Mouse (Mus musculus) limb, embryonic 11.5 days (tissue): ENCODE data around the gene Gm156. TPM values are rescaled to one million over a fixed set of nuclear protein-coding genes. Genes with fewer than 3 reads are reported as not detected.

Source experiments
- ATAC-seq: fragments of 200-750 bp; cut with Nextera tagmentation; 2 replicates; pipeline ENCODE4 v1.8.0; 2017; ENCODE audit warnings: low read depth; ENCODE audit not compliant: insufficient number of reproducible peaks, low FRiP score, low TSS enrichment
- DNase-seq: peaks from one replicate; pipeline ENCODE4 v3.0.0-alpha.2; 2015; ENCODE audit warnings: low spot score
- H3K27ac ChIP-seq: fragments of 300-500 bp; sonication (generic); replicated peaks from 2 replicates; pipeline ENCODE4 v1.5.1; 2014; ENCODE audit warnings: low read depth, mild to moderate bottlenecking, low read length
- H3K27me3 ChIP-seq: fragments of 300-500 bp; sonication (generic); 2 replicates; pipeline ENCODE4 v1.6.1; 2014; ENCODE audit warnings: mild to moderate bottlenecking, low read length, mixed read lengths; ENCODE audit not compliant: control insufficient read depth, insufficient read depth
- H3K36me3 ChIP-seq: fragments of 300-500 bp; sonication (generic); 2 replicates; pipeline ENCODE4 v1.6.1; 2014; ENCODE audit warnings: mild to moderate bottlenecking, low read length, moderate library complexity, mixed read lengths; ENCODE audit not compliant: control insufficient read depth, insufficient read depth
- H3K4me1 ChIP-seq: fragments of 300-500 bp; sonication (generic); 2 replicates; pipeline ENCODE4 v1.6.1; 2014; ENCODE audit warnings: low read length, mixed read lengths; ENCODE audit not compliant: control insufficient read depth, insufficient read depth
- H3K4me2 ChIP-seq: fragments of 300-500 bp; sonication (generic); 2 replicates; pipeline ENCODE4 v1.6.1; 2014; ENCODE audit warnings: low read depth, mild to moderate bottlenecking, moderate library complexity; ENCODE audit not compliant: severe bottlenecking
- H3K4me3 ChIP-seq: fragments of 300-500 bp; sonication (generic); 2 replicates; pipeline ENCODE4 v1.5.1; 2014; ENCODE audit warnings: low read depth, low read length
- H3K9ac ChIP-seq: fragments of 300-500 bp; sonication (generic); 2 replicates; pipeline ENCODE4 v1.6.1; 2014; ENCODE audit warnings: mild to moderate bottlenecking, low read length
- H3K9me3 ChIP-seq: fragments of 300-500 bp; sonication (generic); 2 replicates; pipeline ENCODE4 v1.6.1; 2016; ENCODE audit warnings: low read length; ENCODE audit not compliant: control insufficient read depth
- WGBS: fragments of 180-500 bp; shearing (Covaris S2); extraction: QIAGEN DNeasy Blood & Tissue Kit; methylation state at CpG from one replicate; pipeline ENCODE4 v1.1.7; 2014; 5-methylcytosine and 5-hydroxymethylcytosine counted together
- polyA plus RNA-seq: library from polyadenylated mRNA; unstranded; fragments of >200 nt; fragmentation: Nextera tagmentation; extraction: Ambion mirVana; gene quantifications from 2 replicates; pipeline ENCODE4 v1.2.1, GENCODE M21; 2014

The Gm156 gene
- polyA plus RNA-seq, 1 experiment from 2014 or later, result not detected

GRCm38 (mm10) chr6:129736414-129736813, 47.7 kb downstream of the Gm156 start:
- no peak overlapping the region for H3K4me2 ChIP-seq
- ATAC-seq, result no peak

GRCm38 (mm10) chr6:129727237-129727636, 56.8 kb downstream of the Gm156 start:
- Histone ChIP-seq H3K9ac (no peak overlapping the region), H3K9me3 (no peaks in the 10 kb centered on the region), H3K4me2 (no peak overlapping the region), H3K27me3 (no peaks in the 10 kb centered on the region), H3K36me3 (no peaks in the 10 kb centered on the region), H3K4me3 (no peak overlapping the region), H3K4me1 (no peaks in the 10 kb centered on the region), H3K27ac (no peak overlapping the region)
- ATAC-seq (no peak), DNase-seq (no peak)
- WGBS, result 88% methylated on average over 1 of the region's 1 CpGs

More at GRCm38 (mm10) chr6:129736414-129736813, 47.7 kb downstream of the Gm156 start:
- no peaks in the 10 kb centered on the region for H3K9me3 ChIP-seq
- no peaks in the 10 kb centered on the region for H3K36me3 ChIP-seq
- no peaks in the 10 kb centered on the region for H3K27me3 ChIP-seq
- DNase-seq, result no peak
- no peak overlapping the region for H3K27ac ChIP-seq
- no peak overlapping the region for H3K4me3 ChIP-seq
- H3K4me1 ChIP-seq, result no peaks in the 10 kb centered on the region
- no peak overlapping the region for H3K9ac ChIP-seq

DNA sequence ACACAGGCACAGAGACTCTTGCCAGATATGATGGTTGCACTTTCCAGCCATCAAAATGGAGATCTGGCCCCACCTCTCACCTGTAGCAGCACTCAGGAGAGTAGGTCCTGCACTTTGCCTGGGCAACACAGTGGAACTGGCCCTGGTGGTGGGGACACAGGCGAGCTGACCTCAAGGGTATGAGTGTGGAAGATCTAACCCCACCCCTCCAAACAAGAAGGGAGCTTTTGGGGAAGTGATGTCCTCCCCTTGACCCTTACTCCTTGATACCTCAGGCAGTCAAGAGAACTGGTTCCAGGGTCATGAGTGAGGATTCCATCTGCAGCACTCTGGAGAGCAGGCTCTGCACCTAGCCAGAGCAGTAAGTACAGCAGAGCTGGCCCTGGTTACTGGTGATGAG, 62.7 kb downstream of the Gm156 start:
- DNase-seq, result no peak
- WGBS, result 65% methylated on average over 1 of the region's 1 CpGs
- H3K4me2 ChIP-seq, result no peak overlapping the region
- no peaks in the 10 kb centered on the region for H3K4me1 ChIP-seq
- no peaks in the 10 kb centered on the region for H3K36me3 ChIP-seq
- no peak for ATAC-seq
- H3K9me3 ChIP-seq, result no peaks in the 10 kb centered on the region
- H3K4me3 ChIP-seq, result no peak overlapping the region
- H3K27me3 ChIP-seq, result no peaks in the 10 kb centered on the region
- H3K9ac ChIP-seq, result no peak overlapping the region
- H3K27ac ChIP-seq, result no peak overlapping the region

DNA sequence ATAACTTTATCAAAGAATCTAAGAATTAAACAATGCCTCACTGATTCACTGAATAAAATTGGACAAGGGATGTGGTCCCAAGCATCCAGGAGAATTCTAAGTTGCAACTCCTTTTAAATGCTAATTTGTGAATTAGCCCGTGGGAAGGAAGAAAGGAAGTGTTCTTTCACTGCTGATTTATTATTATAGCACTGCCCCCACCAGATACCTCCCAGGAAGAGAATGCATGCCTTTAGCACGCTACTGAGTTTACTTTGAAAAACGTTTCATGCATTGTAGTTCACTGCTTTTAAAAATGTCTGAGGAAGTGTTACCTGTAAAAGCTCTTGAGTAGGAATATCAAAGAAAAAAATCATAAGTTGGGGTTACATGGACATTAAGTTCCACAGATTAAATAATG, 63.6 kb downstream of the Gm156 start:
- H3K27ac ChIP-seq, result no peak overlapping the region
- WGBS, result 15% methylated on average over 3 of the region's 3 CpGs
- ATAC-seq, result no peak

DNA sequence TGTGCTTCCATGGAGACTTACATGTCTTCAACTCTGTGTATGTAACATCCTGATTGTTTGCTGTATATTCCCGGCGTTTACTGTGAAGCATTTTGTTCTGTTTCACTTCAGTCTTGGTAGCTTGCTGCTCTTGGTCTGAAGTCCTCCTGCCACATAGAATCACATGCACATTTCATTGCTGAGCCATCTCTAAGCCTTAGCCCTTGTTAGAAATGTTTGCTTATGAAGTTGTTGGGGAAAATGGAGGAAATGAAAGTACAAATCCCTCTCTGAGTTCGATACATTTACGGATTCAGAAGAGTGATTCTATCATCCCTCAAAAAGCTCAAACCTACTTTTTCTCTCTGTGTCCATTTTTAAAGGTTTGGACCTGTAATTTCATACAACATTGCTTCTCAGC, 67.0 kb downstream of the Gm156 start, which contains the start of gene Klri1:
Gene Klri1 (minus strand): TSS at position 101 of the 400 bp plus-strand sequence.
- no peak for DNase-seq
- 92% methylated on average over 4 of the region's 4 CpGs for WGBS
- Histone ChIP-seq H3K4me1 (no peaks in the 10 kb centered on the region), H3K36me3 (no peaks in the 10 kb centered on the region), H3K9me3 (no peaks in the 10 kb centered on the region), H3K27me3 (no peaks in the 10 kb centered on the region), H3K4me2 (no peak within 1 kb of the TSS), H3K4me3 (no peak within 1 kb of the TSS), H3K9ac (no peak within 1 kb of the TSS), H3K27ac (no peak within 1 kb of the TSS)
- no peak for ATAC-seq

More for the DNA sequence above, 63.6 kb downstream of the Gm156 start:
- no peaks in the 10 kb centered on the region for H3K27me3 ChIP-seq
- H3K4me2 ChIP-seq, result no peak overlapping the region
- H3K36me3 ChIP-seq, result no peaks in the 10 kb centered on the region
- no peak overlapping the region for H3K9ac ChIP-seq
- H3K4me1 ChIP-seq, result no peaks in the 10 kb centered on the region
- H3K9me3 ChIP-seq, result no peaks in the 10 kb centered on the region
- no peak for DNase-seq
- no peak overlapping the region for H3K4me3 ChIP-seq

Other genes starting within 250 kb of the Gm156 start
- gene Klre1, start 206.4 kb downstream of the Gm156 start, polyA plus RNA-seq, result not detected in 2 replicates
- gene Klrd1, start 192.5 kb downstream of the Gm156 start, polyA plus RNA-seq, result not detected in 2 replicates
- not detected in 2 replicates for gene Klrk1, start 160.4 kb downstream of the Gm156 start, polyA plus RNA-seq
- gene Klrc3, start 140.9 kb downstream of the Gm156 start, polyA plus RNA-seq, result not detected in 2 replicates
- not detected in 2 replicates for gene Klrc2, start 123.6 kb downstream of the Gm156 start, polyA plus RNA-seq
- gene Klrc1, start 105.3 kb downstream of the Gm156 start, polyA plus RNA-seq, result not detected in 2 replicates
- gene Klri1, start 67.1 kb downstream of the Gm156 start, polyA plus RNA-seq, result not detected in 2 replicates
- gene Klri2, start 43.8 kb downstream of the Gm156 start, polyA plus RNA-seq, result not detected in 2 replicates
- gene Gm17631, start 78.4 kb upstream of the Gm156 start, polyA plus RNA-seq, result not detected in 2 replicates
- not detected in 2 replicates for gene Klra17, start 92.4 kb upstream of the Gm156 start, polyA plus RNA-seq
- not detected in 2 replicates for gene Klra5, start 133.4 kb upstream of the Gm156 start, polyA plus RNA-seq
- gene Klra6, start 242.7 kb upstream of the Gm156 start, polyA plus RNA-seq, result not detected in 2 replicates